Mouse (Mus musculus) midbrain, postnatal 0 days (tissue): ENCODE results near the gene Gm44502. TPM values are rescaled to one million over a fixed set of nuclear protein-coding genes. Genes with fewer than 3 reads are reported as not detected.

Experiments used
- ATAC-seq: fragments of 200-750 bp; cut with Nextera tagmentation; 2 replicates; pipeline ENCODE4 v1.8.0; 2017; ENCODE audit warnings: moderate number of reproducible peaks, mild to moderate bottlenecking, moderate TSS enrichment, moderate library complexity; ENCODE audit not compliant: low FRiP score
- DNase-seq: peaks from one replicate; pipeline ENCODE4 v3.0.0-alpha.2; 2015; ENCODE audit warnings: low spot score
- H3K27ac ChIP-seq: fragments of 300-500 bp; sonication (generic); 2 replicates; pipeline ENCODE4 v1.5.1; 2014; ENCODE audit warnings: low read depth, mild to moderate bottlenecking, low read length, mixed read lengths
- H3K27me3 ChIP-seq: fragments of 300-500 bp; sonication (generic); 2 replicates; pipeline ENCODE4 v1.6.1; 2014; ENCODE audit warnings: low read length, control low read depth, mixed read lengths; ENCODE audit not compliant: insufficient read depth
- H3K36me3 ChIP-seq: fragments of 300-500 bp; sonication (generic); 2 replicates; pipeline ENCODE4 v1.6.1; 2014; ENCODE audit warnings: low read length, control low read depth, mixed read lengths; ENCODE audit not compliant: insufficient read depth
- H3K4me1 ChIP-seq: fragments of 300-500 bp; sonication (generic); 2 replicates; pipeline ENCODE4 v1.6.1; 2014; ENCODE audit warnings: mild to moderate bottlenecking, control low read depth, antibody characterized with exemption, low read length, mixed read lengths; ENCODE audit not compliant: insufficient read depth
- H3K4me2 ChIP-seq: fragments of 300-500 bp; sonication (generic); 2 replicates; pipeline ENCODE4 v1.6.1; 2014; ENCODE audit warnings: low read depth, mild to moderate bottlenecking, low read length, mixed read lengths; ENCODE audit not compliant: poor library complexity, severe bottlenecking
- H3K4me3 ChIP-seq: fragments of 300-500 bp; sonication (generic); 2 replicates; pipeline ENCODE4 v1.5.1; 2014; ENCODE audit warnings: low read depth, mild to moderate bottlenecking, low read length, moderate library complexity
- H3K9ac ChIP-seq: fragments of 300-500 bp; sonication (generic); replicated peaks from 2 replicates; pipeline ENCODE4 v1.6.1; 2014; ENCODE audit warnings: mild to moderate bottlenecking, low read length, moderate library complexity, mixed read lengths; ENCODE audit not compliant: poor library complexity, severe bottlenecking
- H3K9me3 ChIP-seq: fragments of 300-500 bp; sonication (generic); 2 replicates; pipeline ENCODE4 v1.6.1; 2016; ENCODE audit warnings: low read length, control low read depth
- CTCF ChIP-seq: IDR thresholded peaks from 2 replicates; pipeline ENCODE4 v1.5.1; 2016; ENCODE audit warnings: antibody characterized with exemption, mild to moderate bottlenecking
- WGBS: fragments of 180-500 bp; shearing (Covaris S2); extraction: QIAGEN DNeasy Blood & Tissue Kit; methylation state at CpG from one replicate; pipeline ENCODE4 v1.1.7; 2014; 5-methylcytosine and 5-hydroxymethylcytosine counted together
- polyA plus RNA-seq: library from polyadenylated mRNA; unstranded; fragments of >200 nt; fragmentation: Nextera tagmentation; extraction: Ambion mirVana; gene quantifications from 2 replicates; pipeline ENCODE4 v1.2.1, GENCODE M21; 2015
- total RNA-seq: library from RNA; depleted of rRNA; stranded (reverse); fragments of >200 nt; gene quantifications from 2 replicates; pipeline ENCODE4 v1.2.3, GENCODE M21; 2014; rRNA removed

The Gm44502 gene
- total and polyA plus RNA-seq, 2 experiments from 2014 or later: 0.93 TPM; not detected in 1

- Histone ChIP-seq H3K4me2 (peak overlapping the region; percentile 84), H3K4me1 (peaks cover 6% of the 10 kb centered on the region; the same call in 1 of the 2 replicates), H3K27me3 (peaks cover 19% of the 10 kb centered on the region), H3K9ac (peak overlapping the region; percentile 78), H3K36me3 (peaks cover 38% of the 10 kb centered on the region), H3K4me3 (peak overlapping the region; percentile 72), H3K9me3 (no peaks in the 10 kb centered on the region), H3K27ac (peak overlapping the region; percentile 88)
- WGBS: 2% methylated on average over 35 of the region's 35 CpGs
- ATAC-seq (peak; percentile 80), DNase-seq (peak; percentile 77)
- TF ChIP-seq CTCF: peak; percentile 68
These were observed 56.3 kb downstream of the Gm44502 start for GRCm38 (mm10) chr15:89373027-89373761.

GRCm38 (mm10) chr15:89372536-89372935 lies 57.0 kb downstream of the Gm44502 start:
- H3K4me1 ChIP-seq: peaks cover 6% of the 10 kb centered on the region; the same call in 1 of the 2 replicates
- peaks cover 44% of the 10 kb centered on the region for H3K36me3 ChIP-seq
- H3K9ac ChIP-seq: peak overlapping the region; percentile 78
- DNase-seq (no peak), ATAC-seq (no peak)
- 82% methylated on average over 7 of the region's 7 CpGs for WGBS
- no peaks in the 10 kb centered on the region for H3K9me3 ChIP-seq
- TF ChIP-seq CTCF: no peak
- peak overlapping the region; percentile 72; the same call in 1 of the 2 replicates for H3K4me3 ChIP-seq
- peak overlapping the region; percentile 88 for H3K27ac ChIP-seq
- peaks cover 13% of the 10 kb centered on the region for H3K27me3 ChIP-seq
- peak overlapping the region; percentile 84 for H3K4me2 ChIP-seq

GRCm38 (mm10) chr15:89372068-89372467 lies 57.4 kb downstream of the Gm44502 start:
- Histone ChIP-seq H3K36me3 (peaks cover 49% of the 10 kb centered on the region), H3K4me1 (peaks cover 6% of the 10 kb centered on the region; the same call in 1 of the 2 replicates), H3K27me3 (peaks cover 8% of the 10 kb centered on the region), H3K4me2 (no peak overlapping the region), H3K9ac (no peak overlapping the region), H3K27ac (no peak overlapping the region), H3K9me3 (no peaks in the 10 kb centered on the region), H3K4me3 (no peak overlapping the region)
- 90% methylated on average over 13 of the region's 13 CpGs for WGBS
- TF ChIP-seq CTCF: no peak
- DNase-seq (no peak), ATAC-seq (no peak)

Other genes with a start within 250 kb of the Gm44502 start
- 153 and 199 TPM in 2 replicates for gene Plxnb2, start 248.9 kb downstream of the Gm44502 start, total RNA-seq
- gene Plxnb2, start 248.9 kb downstream of the Gm44502 start, polyA plus RNA-seq: 46.8 and 50.4 TPM in 2 replicates
- 98.8 and 115 TPM in 2 replicates for gene Dennd6b, start 233.2 kb downstream of the Gm44502 start, total RNA-seq
- 88.2 and 88.3 TPM in 2 replicates for gene Dennd6b, start 233.2 kb downstream of the Gm44502 start, polyA plus RNA-seq
- 225 and 315 TPM in 2 replicates for gene Ppp6r2, start 218.1 kb downstream of the Gm44502 start, total RNA-seq
- 76.5 and 87.1 TPM in 2 replicates for gene Ppp6r2, start 218.1 kb downstream of the Gm44502 start, polyA plus RNA-seq
- gene Sbf1, start 114.4 kb downstream of the Gm44502 start, total RNA-seq: 268 and 287 TPM in 2 replicates
- gene Sbf1, start 114.4 kb downstream of the Gm44502 start, polyA plus RNA-seq: 77.3 and 79.3 TPM in 2 replicates
- not detected in 2 replicates for gene Adm2, start 107.0 kb downstream of the Gm44502 start, total RNA-seq
- gene Adm2, start 107.0 kb downstream of the Gm44502 start, polyA plus RNA-seq: not detected in 2 replicates
- gene Miox, start 95.3 kb downstream of the Gm44502 start, total RNA-seq: not detected in 2 replicates
- not detected in 2 replicates for gene Miox, start 95.3 kb downstream of the Gm44502 start, polyA plus RNA-seq
- gene Lmf2, start 74.0 kb downstream of the Gm44502 start, total RNA-seq: 20.2 and 25.6 TPM in 2 replicates
- gene Lmf2, start 74.0 kb downstream of the Gm44502 start, polyA plus RNA-seq: 27.3 and 30.9 TPM in 2 replicates
- 87.1 and 88.8 TPM in 2 replicates for gene Ncaph2, start 74.0 kb downstream of the Gm44502 start, total RNA-seq
- 88.0 and 96.9 TPM in 2 replicates for gene Ncaph2, start 74.0 kb downstream of the Gm44502 start, polyA plus RNA-seq
- 24.9 and 36.1 TPM in 2 replicates for gene Sco2, start 55.9 kb downstream of the Gm44502 start, total RNA-seq
- 23.1 and 26.5 TPM in 2 replicates for gene Sco2, start 55.9 kb downstream of the Gm44502 start, polyA plus RNA-seq
- gene Tymp, start 52.7 kb downstream of the Gm44502 start, total RNA-seq: 4.6 and 7.0 TPM in 2 replicates
- 3.1 and 3.6 TPM in 2 replicates for gene Tymp, start 52.7 kb downstream of the Gm44502 start, polyA plus RNA-seq
- 2.2 and 10.7 TPM in 2 replicates for gene Odf3b, start 50.4 kb downstream of the Gm44502 start, total RNA-seq
- gene Odf3b, start 50.4 kb downstream of the Gm44502 start, polyA plus RNA-seq: 6.7 and 8.6 TPM in 2 replicates
- 0.14 and 0.22 TPM in 2 replicates for gene Klhdc7b, start 44.8 kb downstream of the Gm44502 start, total RNA-seq
- gene Klhdc7b, start 44.8 kb downstream of the Gm44502 start, polyA plus RNA-seq: not detected in 2 replicates
- not detected in 2 replicates for gene Syce3, start 19.2 kb downstream of the Gm44502 start, total RNA-seq
- gene Syce3, start 19.2 kb downstream of the Gm44502 start, polyA plus RNA-seq: not detected in 2 replicates
- gene Cpt1b, start 3.8 kb downstream of the Gm44502 start, total RNA-seq: 2.4 and 4.7 TPM in 2 replicates
- gene Cpt1b, start 3.8 kb downstream of the Gm44502 start, polyA plus RNA-seq: 1.7 and 2.2 TPM in 2 replicates
- 0.66 and 1.2 TPM in 2 replicates for gene C730034F03Rik, start 107 bp downstream of the Gm44502 start, total RNA-seq
- gene C730034F03Rik, start 107 bp downstream of the Gm44502 start, polyA plus RNA-seq: 2.1 and 3.9 TPM in 2 replicates
- gene Chkb, start 212 bp upstream of the Gm44502 start, total RNA-seq: 65.3 and 66.2 TPM in 2 replicates
- 101 and 103 TPM in 2 replicates for gene Chkb, start 212 bp upstream of the Gm44502 start, polyA plus RNA-seq
- gene Mapk8ip2, start 24.2 kb upstream of the Gm44502 start, total RNA-seq: 100 and 110 TPM in 2 replicates
- gene Mapk8ip2, start 24.2 kb upstream of the Gm44502 start, polyA plus RNA-seq: 68.0 and 68.8 TPM in 2 replicates
- gene Arsa, start 47.7 kb upstream of the Gm44502 start, total RNA-seq: 31.0 and 34.0 TPM in 2 replicates
- 32.4 and 37.1 TPM in 2 replicates for gene Arsa, start 47.7 kb upstream of the Gm44502 start, polyA plus RNA-seq
- 61.5 and 63.2 TPM in 2 replicates for gene Shank3, start 69.9 kb upstream of the Gm44502 start, total RNA-seq
- 8.1 and 12.6 TPM in 2 replicates for gene Shank3, start 69.9 kb upstream of the Gm44502 start, polyA plus RNA-seq
- gene Acr, start 138.6 kb upstream of the Gm44502 start, total RNA-seq: 1.7 and 3.5 TPM in 2 replicates
- gene Acr, start 138.6 kb upstream of the Gm44502 start, polyA plus RNA-seq: 2.0 and 3.1 TPM in 2 replicates
- gene Rabl2, start 162.2 kb upstream of the Gm44502 start, total RNA-seq: 48.2 and 49.7 TPM in 2 replicates
- gene Rabl2, start 162.2 kb upstream of the Gm44502 start, polyA plus RNA-seq: 68.1 and 70.1 TPM in 2 replicates